Mouse (Mus musculus): ENCODE data around the gene Vps11. TPM values are rescaled to one million over a fixed set of nuclear protein-coding genes. Genes with fewer than 3 reads are reported as not detected.
"Not testable (repeated sequence)": the region's sequence is repeated elsewhere in the genome, so short reads cannot be mapped to it uniquely, and the experiment has no call there.

The Vps11 gene
- polyA plus RNA-seq, 1 experiment: 47.2 TPM

- not testable (repeated sequence) for DNase-seq (ENCODE audit: extremely low spot score in 1 of 2, low spot score in 1 of 2)
Observed at GRCm38 (mm10) chr9:44377335-44377734, 15.9 kb upstream of the Vps11 start.

GRCm38 (mm10) chr9:44376141-44376540 lies 14.7 kb upstream of the Vps11 start:
- no peak for DNase-seq (ENCODE audit: extremely low spot score in 1 of 2, low spot score in 1 of 2)

GRCm38 (mm10) chr9:44373386-44373785 lies 11.9 kb upstream of the Vps11 start:
- DNase-seq (ENCODE audit: extremely low spot score in 1 of 2, low spot score in 1 of 2): no peak

GRCm38 (mm10) chr9:44364480-44364879 lies 3.0 kb upstream of the Vps11 start:
- peak in 1 of 2 experiments; percentile 35 for DNase-seq (ENCODE audit: extremely low spot score in 1 of 2, low spot score in 1 of 2)

GRCm38 (mm10) chr9:44361931-44362330 lies 461 bp upstream of the Vps11 start:
- not testable (repeated sequence) for DNase-seq (ENCODE audit: extremely low spot score in 1 of 2, low spot score in 1 of 2)

- no peak for DNase-seq (ENCODE audit: extremely low spot score in 1 of 2, low spot score in 1 of 2)
Observed at GRCm38 (mm10) chr9:44357207-44357606, 4.3 kb downstream of the Vps11 start.

- no peak for DNase-seq (ENCODE audit: extremely low spot score in 1 of 2, low spot score in 1 of 2)
Observed at GRCm38 (mm10) chr9:44353142-44353541, 8.3 kb downstream of the Vps11 start.

- DNase-seq (ENCODE audit: extremely low spot score in 1 of 2, low spot score in 1 of 2): no peak
Observed at GRCm38 (mm10) chr9:44352337-44352736, 9.1 kb downstream of the Vps11 start.

- no peak for DNase-seq (ENCODE audit: extremely low spot score in 1 of 2, low spot score in 1 of 2)
Observed at GRCm38 (mm10) chr9:44351396-44351795, 10.1 kb downstream of the Vps11 start.

- no peak for DNase-seq (ENCODE audit: extremely low spot score in 1 of 2, low spot score in 1 of 2)
Observed at GRCm38 (mm10) chr9:44348546-44348945, 12.9 kb downstream of the Vps11 start.

GRCm38 (mm10) chr9:44347621-44348020 lies 13.8 kb downstream of the Vps11 start:
- no peak for DNase-seq (ENCODE audit: extremely low spot score in 1 of 2, low spot score in 1 of 2)

- DNase-seq (ENCODE audit: extremely low spot score in 1 of 2, low spot score in 1 of 2): no peak
Observed at GRCm38 (mm10) chr9:44347166-44347565, 14.3 kb downstream of the Vps11 start.

GRCm38 (mm10) chr9:44345570-44346433 lies 15.7 kb downstream of the Vps11 start:
- DNase-seq (ENCODE audit: extremely low spot score in 1 of 2, low spot score in 1 of 2): peak in 1 of 2 experiments; percentile 26

- peak; percentile 75 to 89 for DNase-seq (ENCODE audit: extremely low spot score in 1 of 2, low spot score in 1 of 2)
Observed at GRCm38 (mm10) chr9:44343781-44344421, 17.6 kb downstream of the Vps11 start, which contains the start of gene Hmbs. Gene Hmbs, minus strand, starts transcription at chr9:44344228.

- no peak for DNase-seq (ENCODE audit: extremely low spot score in 1 of 2, low spot score in 1 of 2)
Observed at GRCm38 (mm10) chr9:44343290-44343689, 18.2 kb downstream of the Vps11 start.

- no peak for DNase-seq (ENCODE audit: extremely low spot score in 1 of 2, low spot score in 1 of 2)
Observed at GRCm38 (mm10) chr9:44342605-44343004, 18.9 kb downstream of the Vps11 start.

GRCm38 (mm10) chr9:44342173-44342572 lies 19.3 kb downstream of the Vps11 start:
- no peak for DNase-seq (ENCODE audit: extremely low spot score in 1 of 2, low spot score in 1 of 2)

GRCm38 (mm10) chr9:44341487-44341886 lies 20.0 kb downstream of the Vps11 start:
- DNase-seq (ENCODE audit: extremely low spot score in 1 of 2, low spot score in 1 of 2): no peak

- DNase-seq (ENCODE audit: extremely low spot score in 1 of 2, low spot score in 1 of 2): no peak
Observed at GRCm38 (mm10) chr9:44338574-44338973, 22.9 kb downstream of the Vps11 start.

- no peak for DNase-seq (ENCODE audit: extremely low spot score in 1 of 2, low spot score in 1 of 2)
Observed at GRCm38 (mm10) chr9:44337436-44338169, 23.9 kb downstream of the Vps11 start.

GRCm38 (mm10) chr9:44336964-44337363 lies 24.5 kb downstream of the Vps11 start:
- no peak for DNase-seq (ENCODE audit: extremely low spot score in 1 of 2, low spot score in 1 of 2)
